ENCODE assay signal across 8 mouse cellular contexts in genomic region chr13:94885291-94886235, GRCm38 (mm10). TPM values are rescaled to one million over a fixed set of nuclear protein-coding genes. Genes with fewer than 3 reads are reported as not detected.
DNase-seq lines count a peak whose midpoint lies in the region; ATAC-seq and TF ChIP-seq lines count a peak whose summit lies in the region.

No protein-coding gene starts in this region.

- H3K27me3 ChIP-seq in ES-Bruce4 (ENCODE audit: control insufficient read depth, insufficient read depth, low read length, poor library complexity, severe bottlenecking), result peaks cover 23% of the 10 kb centered on the region
- peaks cover 90% of the 10 kb centered on the region for H3K27me3 ChIP-seq in forebrain, embryonic 15.5 days
- H3K27me3 ChIP-seq in liver, postnatal 0 days (ENCODE audit: insufficient read depth, low read length), result peaks cover 81% of the 10 kb centered on the region

- 1% methylated on average over 80 of the region's 81 CpGs for WGBS in forebrain, embryonic 15.5 days
- 3% methylated on average over 55 of the region's 81 CpGs for WGBS in liver, postnatal 0 days (ENCODE audit: insufficient replicate concordance)

- H3K36me3 ChIP-seq in ES-Bruce4 (ENCODE audit: control insufficient read depth, insufficient read depth, low read length, poor library complexity, severe bottlenecking), result no peaks in the 10 kb centered on the region
- no peaks in the 10 kb centered on the region for H3K36me3 ChIP-seq in forebrain, embryonic 15.5 days
- H3K36me3 ChIP-seq in liver, postnatal 0 days (replicated peaks; ENCODE audit: insufficient read depth, low read length), result no peaks in the 10 kb centered on the region

- no peak for TF ChIP-seq EP300 in ES-Bruce4 (IDR thresholded peaks at IDR 0.05; ENCODE audit: insufficient read depth, low read depth, low read length)
- no peak for TF ChIP-seq EP300 in liver, postnatal 0 days (IDR thresholded peaks at IDR 0.05; ENCODE audit: low read depth)

- TF ChIP-seq POLR2A in ES-Bruce4 (IDR thresholded peaks at IDR 0.05; ENCODE audit: insufficient read depth, low read length), result no peak

- peak overlapping the region; percentile 47 for H3K4me3 ChIP-seq in gastrocnemius, adult 2 months
- peak overlapping the region; percentile 37 for H3K4me3 ChIP-seq in ES-Bruce4 (ENCODE audit: low read depth, low read length)
- H3K4me3 ChIP-seq in forebrain, embryonic 15.5 days, result peak overlapping the region; percentile 3
- H3K4me3 ChIP-seq in liver, postnatal 0 days (ENCODE audit: low read depth, low read length), result no peak overlapping the region

- no peaks in the 10 kb centered on the region for H3K4me1 ChIP-seq in ES-Bruce4 (ENCODE audit: control insufficient read depth, insufficient read depth, low read length)
- H3K4me1 ChIP-seq in forebrain, embryonic 15.5 days, result peaks cover 25% of the 10 kb centered on the region
- peaks cover 14% of the 10 kb centered on the region for H3K4me1 ChIP-seq in liver, postnatal 0 days (ENCODE audit: insufficient read depth)

- DNase-seq in gastrocnemius, adult 2 months, result no peak
- no peak for DNase-seq in gastrocnemius, adult 8-10 months (ENCODE audit: low spot score in 2 of 2)
- DNase-seq in liver, postnatal 0 days, result no peak
- no peak for DNase-seq in layer of hippocampus, adult 8-10 months (ENCODE audit: low spot score in 2 of 2)
- no peak for DNase-seq in spleen, postnatal 10 days (ENCODE audit: low spot score in 2 of 2)

- peak overlapping the region; percentile 16 for H3K4me2 ChIP-seq in forebrain, embryonic 15.5 days (replicated peaks)
- H3K4me2 ChIP-seq in liver, postnatal 0 days (ENCODE audit: low read depth, low read length), result 0 out of 2 replicates have a peak overlapping the region, but pooled peaks have one; percentile 6

- no peaks in the 10 kb centered on the region for H3K9me3 ChIP-seq in ES-Bruce4 (replicated peaks; ENCODE audit: control insufficient read depth, insufficient read depth, low read length, poor library complexity, severe bottlenecking)
- H3K9me3 ChIP-seq in forebrain, embryonic 15.5 days, result no peaks in the 10 kb centered on the region
- H3K9me3 ChIP-seq in liver, postnatal 0 days (ENCODE audit: low read length), result no peaks in the 10 kb centered on the region

- H3K27ac ChIP-seq in gastrocnemius, adult 2 months, result no peak overlapping the region
- H3K27ac ChIP-seq in ES-Bruce4 (ENCODE audit: insufficient read depth, low read length), result no peak overlapping the region
- no peak overlapping the region for H3K27ac ChIP-seq in forebrain, embryonic 15.5 days (replicated peaks)
- no peak overlapping the region for H3K27ac ChIP-seq in liver, postnatal 0 days (ENCODE audit: low read depth)

- no peak for TF ChIP-seq CTCF in gastrocnemius, adult 2 months (IDR thresholded peaks at IDR 0.05)
- no peak for TF ChIP-seq CTCF in ES-Bruce4 (IDR thresholded peaks at IDR 0.05; ENCODE audit: low read depth, low read length)
- TF ChIP-seq CTCF in liver, postnatal 0 days (IDR thresholded peaks at IDR 0.05; ENCODE audit: low read depth), result no peak

- intact Hi-C loops in gastrocnemius, adult 2 months (cut with DNase I), result no loop called here

- ATAC-seq in forebrain, embryonic 15.5 days (replicated peaks), result peak; percentile 24; the same call in 1 of the 2 replicates
- ATAC-seq in liver, postnatal 0 days, result no peak
- ATAC-seq in CD4-positive, CD25-positive, alpha-beta regulatory T cell, adult 4 months, result no peak

- H3K9ac ChIP-seq in ES-Bruce4 (ENCODE audit: low read depth, poor library complexity, severe bottlenecking), result peak overlapping the region; percentile 18; the same call in 1 of the 2 replicates
- 0 out of 2 replicates have a peak overlapping the region, but pooled peaks have one; percentile 13 for H3K9ac ChIP-seq in forebrain, embryonic 15.5 days (replicated peaks)
- H3K9ac ChIP-seq in liver, postnatal 0 days (replicated peaks), result no peak overlapping the region

RNA-seq across cellular contexts. Expression of gene Otp, which starts 10.2 kb away (rescaled TPM):
- total RNA-seq in gastrocnemius, adult 2 months (2021), result not detected
- not detected for total RNA-seq in gastrocnemius, adult 8-10 months (2022)
- polyA plus RNA-seq in ES-Bruce4 (2011; ENCODE audit: insufficient read depth, insufficient read length, low read depth, missing spikeins), result not detected in 2 replicates
- polyA plus RNA-seq in forebrain, embryonic 15.5 days (2015; fragmentation: Nextera tagmentation; extraction: Ambion mirVana), result 1.4 and 3.6 TPM in 2 replicates
- polyA plus RNA-seq in liver, postnatal 0 days (2015; fragmentation: Nextera tagmentation; extraction: Ambion mirVana), result not detected in 2 replicates
- not detected for polyA plus RNA-seq in CD4-positive, CD25-positive, alpha-beta regulatory T cell, adult 4 months (2017; shearing (Covaris generic))
- total RNA-seq in layer of hippocampus, adult 8-10 months (2022), result not detected
